Mouse (Mus musculus) bone marrow macrophage, adult 2 months (primary cell): ENCODE measurements around the gene Patj. TPM values are rescaled to one million over a fixed set of nuclear protein-coding genes. Genes with fewer than 3 reads are reported as not detected.

Experiments
- H3K27ac ChIP-seq: 2 replicates; pipeline ENCODE4 v1.5.1; 2012; ENCODE audit warnings: low read depth, low read length; ENCODE audit not compliant: insufficient read depth
- H3K4me1 ChIP-seq: 2 replicates; pipeline ENCODE4 v1.6.1; 2012; ENCODE audit warnings: low read length; ENCODE audit not compliant: control insufficient read depth, insufficient read depth
- H3K4me3 ChIP-seq: 2 replicates; pipeline ENCODE4 v1.5.1; 2012; ENCODE audit warnings: mild to moderate bottlenecking, low read length, moderate library complexity; ENCODE audit not compliant: insufficient read depth
- CTCF ChIP-seq: IDR thresholded peaks from 2 replicates; pipeline ENCODE4 v1.5.1; 2012; ENCODE audit warnings: low read depth, mild to moderate bottlenecking, low read length, moderate library complexity
- POLR2A ChIP-seq: IDR thresholded peaks from 2 replicates; pipeline ENCODE4 v1.6.1; 2012; ENCODE audit warnings: mild to moderate bottlenecking, low read depth, low read length, borderline replicate concordance
- polyA plus RNA-seq: library from polyadenylated mRNA; stranded (reverse); fragments of >200 nt; gene quantifications from 2 replicates; pipeline ENCODE4 v1.2.4, GENCODE M21; 2012; ENCODE audit not compliant: missing spikeins, insufficient read depth, insufficient read length

The Patj gene
- polyA plus RNA-seq, 1 experiment: 0.38 TPM

GRCm38 (mm10) chr4:98504743-98505142 lies 109.2 kb downstream of the Patj start:
- Histone ChIP-seq H3K27ac (no peak overlapping the region), H3K4me3 (no peak overlapping the region), H3K4me1 (no peaks in the 10 kb centered on the region)
- TF ChIP-seq CTCF (no peak), POLR2A (no peak)

- no peak overlapping the region for H3K4me3 ChIP-seq
- no peaks in the 10 kb centered on the region for H3K4me1 ChIP-seq
- TF ChIP-seq CTCF: no peak
- TF ChIP-seq POLR2A: no peak
- H3K27ac ChIP-seq: no peak overlapping the region
Observed at GRCm38 (mm10) chr4:98508471-98509271, 113.1 kb downstream of the Patj start.

- Histone ChIP-seq H3K4me3 (no peak overlapping the region), H3K27ac (no peak overlapping the region), H3K4me1 (no peaks in the 10 kb centered on the region)
- no peak for TF ChIP-seq POLR2A
- no peak for TF ChIP-seq CTCF
Observed at GRCm38 (mm10) chr4:98509939-98510338, 114.4 kb downstream of the Patj start.

GRCm38 (mm10) chr4:98511296-98511695 lies 115.7 kb downstream of the Patj start:
- no peak overlapping the region for H3K27ac ChIP-seq
- H3K4me1 ChIP-seq: no peaks in the 10 kb centered on the region
- no peak overlapping the region for H3K4me3 ChIP-seq
- TF ChIP-seq POLR2A: no peak
- TF ChIP-seq CTCF: no peak

- Histone ChIP-seq H3K27ac (no peak overlapping the region), H3K4me3 (no peak overlapping the region), H3K4me1 (no peaks in the 10 kb centered on the region)
- no peak for TF ChIP-seq CTCF
- no peak for TF ChIP-seq POLR2A
Observed at GRCm38 (mm10) chr4:98511964-98512743, 116.6 kb downstream of the Patj start.

- H3K4me1 ChIP-seq: no peaks in the 10 kb centered on the region
- H3K4me3 ChIP-seq: no peak overlapping the region
- TF ChIP-seq POLR2A (no peak), CTCF (no peak)
- H3K27ac ChIP-seq: no peak overlapping the region
Observed at GRCm38 (mm10) chr4:98520492-98520891, 124.9 kb downstream of the Patj start.

- TF ChIP-seq POLR2A: no peak
- no peak for TF ChIP-seq CTCF
- no peak overlapping the region for H3K27ac ChIP-seq
- no peak overlapping the region for H3K4me3 ChIP-seq
- H3K4me1 ChIP-seq: no peaks in the 10 kb centered on the region
Observed at GRCm38 (mm10) chr4:98524525-98524924, 128.9 kb downstream of the Patj start.

- H3K27ac ChIP-seq: no peak overlapping the region
- no peak overlapping the region for H3K4me3 ChIP-seq
- TF ChIP-seq POLR2A (no peak), CTCF (no peak)
- no peaks in the 10 kb centered on the region for H3K4me1 ChIP-seq
Observed at GRCm38 (mm10) chr4:98535446-98535845, 139.9 kb downstream of the Patj start.

- Histone ChIP-seq H3K27ac (no peak overlapping the region), H3K4me1 (no peaks in the 10 kb centered on the region), H3K4me3 (no peak overlapping the region)
- TF ChIP-seq CTCF (no peak), POLR2A (no peak)
Observed at GRCm38 (mm10) chr4:98541591-98541990, 146.0 kb downstream of the Patj start.

- Histone ChIP-seq H3K4me3 (no peak overlapping the region), H3K27ac (no peak overlapping the region), H3K4me1 (no peaks in the 10 kb centered on the region)
- TF ChIP-seq POLR2A (no peak), CTCF (no peak)
Observed at GRCm38 (mm10) chr4:98543001-98543400, 147.4 kb downstream of the Patj start.

- no peak overlapping the region for H3K4me3 ChIP-seq
- no peak overlapping the region for H3K27ac ChIP-seq
- TF ChIP-seq CTCF (no peak), POLR2A (no peak)
- no peaks in the 10 kb centered on the region for H3K4me1 ChIP-seq
Observed at GRCm38 (mm10) chr4:98545376-98545775, 149.8 kb downstream of the Patj start.
